Mouse (Mus musculus): Measurements from ENCODE around the gene Rpl18.
A peak's percentile ranks its signal among the peaks of the same experiment; 100 is the strongest.

The Rpl18 gene

DNA sequence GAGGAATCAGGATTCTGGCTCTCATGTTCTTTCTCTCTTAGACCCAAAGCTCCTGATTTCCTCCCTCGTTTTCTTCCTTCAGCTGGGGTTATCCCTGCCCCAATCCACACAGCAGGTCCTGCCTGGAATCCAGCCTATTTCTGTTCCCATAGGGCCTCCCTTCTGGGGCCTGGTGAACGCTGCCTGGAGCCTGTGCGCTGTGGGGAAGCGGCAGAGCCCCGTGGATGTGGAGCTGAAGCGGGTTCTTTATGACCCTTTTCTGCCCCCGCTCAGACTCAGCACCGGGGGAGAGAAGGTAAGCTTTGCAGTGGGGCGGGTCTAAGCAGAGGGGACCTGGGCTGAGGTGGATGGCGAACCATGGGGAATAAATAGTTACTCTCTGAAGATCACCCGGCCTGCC lies 14.2 kb upstream of the Rpl18 start:
- no peak for DNase-seq

DNA sequence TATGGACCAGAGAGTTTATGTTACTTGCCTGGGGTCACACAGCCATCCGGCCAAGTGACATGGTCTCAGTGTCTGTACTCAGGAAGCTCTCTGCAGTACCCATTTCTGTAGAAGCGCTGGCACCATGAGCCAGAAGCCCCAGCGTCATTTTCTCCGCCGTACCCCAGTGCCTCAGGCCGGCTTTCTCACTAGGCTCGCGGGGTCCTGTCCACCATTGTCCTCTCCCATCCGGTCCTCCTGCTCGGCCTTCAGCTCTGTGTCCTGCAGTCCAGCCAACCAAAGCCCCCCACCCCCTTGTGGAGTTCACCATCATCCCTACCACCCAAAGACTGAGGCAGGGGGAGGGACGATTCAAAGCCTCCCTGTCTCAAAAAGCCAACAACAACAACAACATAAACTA lies 13.7 kb upstream of the Rpl18 start:
- DNase-seq = no peak

DNA sequence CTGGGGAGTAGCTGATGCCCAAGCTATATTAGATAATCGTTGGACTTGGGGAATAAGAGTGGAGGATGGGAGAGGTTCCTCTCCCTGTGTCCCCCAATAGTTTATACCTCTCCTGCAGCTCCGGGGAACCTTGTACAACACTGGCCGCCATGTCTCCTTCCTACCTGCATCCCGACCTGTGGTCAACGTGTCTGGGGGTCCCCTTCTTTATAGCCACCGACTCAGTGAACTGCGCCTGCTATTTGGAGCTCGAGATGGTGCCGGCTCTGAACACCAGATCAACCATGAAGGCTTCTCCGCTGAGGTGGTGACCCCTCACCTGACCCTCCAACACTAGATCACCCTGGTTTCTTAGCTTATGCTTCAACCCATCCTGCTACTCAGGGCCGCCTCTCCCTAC lies 12.9 kb upstream of the Rpl18 start:
- DNase-seq = no peak

GRCm38 (mm10) chr7:45702809-45703520 lies 12.3 kb upstream of the Rpl18 start:
- DNase-seq = no peak

DNA sequence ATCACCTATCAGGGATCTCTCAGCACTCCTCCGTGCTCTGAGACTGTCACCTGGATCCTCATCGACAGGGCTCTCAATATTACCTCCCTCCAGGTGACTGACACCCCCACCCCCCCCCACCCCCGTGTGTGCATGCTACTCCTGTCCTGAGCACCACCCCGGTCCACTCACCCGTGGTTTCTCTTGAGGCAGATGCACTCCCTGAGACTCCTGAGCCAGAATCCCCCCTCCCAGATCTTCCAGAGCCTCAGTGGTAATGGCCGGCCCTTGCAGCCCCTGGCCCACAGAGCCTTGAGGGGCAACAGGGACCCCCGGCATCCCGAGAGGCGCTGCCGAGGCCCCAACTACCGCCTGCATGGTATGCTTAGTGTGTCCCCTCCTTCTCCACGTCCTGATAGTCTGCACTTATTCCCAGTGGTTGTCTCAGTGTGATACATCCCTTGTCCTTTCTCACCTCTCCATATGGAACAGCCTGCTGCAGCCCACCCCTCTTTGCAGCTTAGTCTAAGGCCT lies 11.7 kb upstream of the Rpl18 start:
- peak; percentile 34 for DNase-seq

DNA sequence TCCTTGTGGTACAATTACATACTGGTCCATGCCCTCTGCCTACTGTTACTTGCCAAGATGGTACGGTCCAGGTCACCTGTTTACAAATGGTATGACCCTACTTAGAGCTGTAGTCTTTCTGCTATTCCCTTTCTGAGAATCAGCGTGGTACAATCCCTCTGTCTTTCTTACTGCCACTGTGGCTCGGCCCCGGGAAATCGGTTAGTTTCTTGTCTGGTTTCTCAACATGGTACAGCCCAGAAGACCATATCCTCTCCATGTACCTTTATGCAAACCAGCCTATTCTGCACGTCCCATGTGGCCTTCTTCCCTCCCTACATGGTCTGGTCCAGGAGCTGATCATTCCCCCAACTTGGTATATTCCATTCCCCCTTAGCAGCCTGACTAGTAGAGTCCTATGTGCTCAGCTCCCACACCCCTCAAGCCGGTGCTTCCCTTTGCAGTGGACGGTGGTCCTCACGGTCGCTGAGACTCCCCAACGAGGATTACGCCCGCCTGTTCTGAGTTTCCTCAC lies 11.2 kb upstream of the Rpl18 start:
- peak; percentile 62 for DNase-seq

DNA sequence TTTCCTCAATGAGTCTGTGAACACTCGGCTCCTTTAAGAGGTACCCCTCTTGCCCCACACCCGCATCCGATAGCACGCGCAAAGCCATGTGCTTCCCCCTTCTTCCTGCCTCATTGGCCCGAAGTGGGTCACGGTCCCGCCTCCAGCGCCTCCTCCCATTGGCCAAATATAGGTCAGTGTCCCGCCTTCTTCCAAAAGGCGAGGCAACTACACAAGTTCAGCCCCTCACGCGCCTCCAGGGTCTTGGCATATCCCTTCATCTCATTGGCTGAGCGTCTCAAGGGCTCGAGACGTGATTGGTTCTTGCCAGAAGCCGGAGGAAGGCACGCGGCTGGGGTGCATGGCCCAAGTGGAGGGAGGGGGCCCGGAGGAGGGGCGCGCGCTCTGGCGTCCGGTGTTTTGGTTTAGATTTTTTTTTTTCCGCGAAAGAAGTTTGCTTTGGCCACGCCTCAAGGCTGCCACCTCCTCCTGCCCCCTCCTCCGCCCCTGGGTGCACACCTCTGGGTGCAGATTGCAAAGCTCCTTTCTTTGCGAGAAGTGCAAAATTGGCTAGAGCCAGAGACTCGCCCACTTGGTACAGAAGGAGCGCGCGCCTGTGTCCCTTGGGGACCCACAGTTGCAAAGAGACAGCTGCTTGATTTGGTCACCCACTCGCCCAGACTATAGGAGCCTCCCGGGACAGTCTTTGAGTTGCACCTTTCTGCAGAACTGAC lies 10.4 kb upstream of the Rpl18 start, which contains the start of gene Dbp:
TSS of gene Dbp (plus strand) at position 359 of the 713 bp plus-strand sequence.
- DNase-seq = peak; percentile 99

- DNase-seq = peak; percentile 65
Observed at GRCm38 (mm10) chr7:45705443-45705864, 9.8 kb upstream of the Rpl18 start.

GRCm38 (mm10) chr7:45705873-45706281 lies 9.4 kb upstream of the Rpl18 start:
- peak; percentile 66 for DNase-seq

DNA sequence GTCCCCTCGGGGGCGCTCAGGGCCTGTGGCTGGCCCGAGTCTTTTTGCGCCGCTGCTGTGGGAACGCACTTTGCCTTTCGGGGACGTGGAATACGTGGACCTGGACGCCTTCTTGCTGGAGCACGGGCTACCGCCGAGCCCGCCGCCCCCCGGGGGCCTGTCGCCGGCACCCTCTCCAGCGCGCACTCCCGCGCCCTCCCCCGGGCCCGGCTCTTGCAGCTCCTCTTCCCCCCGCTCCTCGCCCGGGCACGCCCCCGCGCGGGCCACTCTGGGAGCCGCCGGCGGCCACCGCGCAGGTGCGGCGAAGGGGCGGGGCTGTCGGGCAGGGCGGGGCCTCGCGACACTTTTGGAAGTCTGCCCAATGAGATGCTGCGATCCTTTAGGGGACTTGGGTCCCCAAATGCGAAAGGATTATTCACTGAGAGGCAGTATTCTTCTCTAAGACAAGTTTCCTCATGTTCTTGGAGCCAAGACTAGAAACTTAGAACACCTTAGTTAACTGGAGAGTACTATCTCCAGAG lies 8.5 kb upstream of the Rpl18 start:
- DNase-seq = peak; percentile 95

GRCm38 (mm10) chr7:45707375-45707967 lies 7.8 kb upstream of the Rpl18 start:
- DNase-seq = peak; percentile 91

DNA sequence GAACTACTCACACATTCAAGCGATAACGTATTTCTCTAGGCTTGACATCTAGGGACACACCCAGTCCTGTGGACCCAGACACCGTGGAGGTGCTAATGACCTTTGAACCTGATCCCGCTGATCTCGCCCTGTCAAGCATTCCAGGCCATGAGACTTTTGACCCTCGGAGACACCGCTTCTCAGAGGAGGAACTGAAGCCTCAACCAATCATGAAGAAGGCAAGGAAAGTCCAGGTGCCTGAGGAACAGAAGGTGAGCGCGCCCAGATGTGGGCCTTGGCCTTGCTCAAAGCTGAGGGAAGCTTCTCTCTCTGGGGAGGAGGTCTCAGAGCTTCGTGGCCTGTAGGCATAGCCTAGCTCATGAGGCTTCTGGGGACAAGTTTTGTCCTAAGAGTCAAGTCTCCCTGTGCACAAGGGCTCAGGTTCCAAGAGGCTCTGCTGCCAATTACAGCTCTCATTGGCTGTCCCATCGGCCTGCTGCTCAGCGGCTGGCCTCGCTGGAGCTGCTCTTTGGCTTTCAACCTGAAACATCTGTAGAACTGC lies 7.0 kb upstream of the Rpl18 start:
- DNase-seq = no peak

DNA sequence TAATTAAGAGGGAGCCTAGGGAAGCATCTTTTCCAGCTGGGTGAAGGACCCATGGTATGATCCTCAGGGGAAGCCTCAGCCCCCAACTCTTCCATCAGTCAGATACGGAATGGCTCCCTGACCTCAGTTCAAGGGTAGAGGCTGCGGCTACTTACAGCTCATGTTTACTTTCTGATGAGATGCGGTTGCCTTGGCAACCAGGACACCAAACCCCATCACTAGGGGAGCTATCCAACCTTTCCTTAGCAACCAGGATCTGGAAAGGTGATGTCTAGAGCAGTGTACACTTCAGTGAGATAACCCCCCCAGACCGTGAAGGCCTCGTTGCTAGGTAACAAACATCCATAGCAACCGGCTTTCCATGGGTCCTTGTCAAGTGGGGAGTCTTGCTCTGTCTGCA lies 6.2 kb upstream of the Rpl18 start:
- no peak for DNase-seq

- DNase-seq = no peak
Observed at GRCm38 (mm10) chr7:45709677-45710355, 5.4 kb upstream of the Rpl18 start.

GRCm38 (mm10) chr7:45710477-45711191 lies 4.6 kb upstream of the Rpl18 start:
- DNase-seq = no peak

GRCm38 (mm10) chr7:45711316-45712021 lies 3.8 kb upstream of the Rpl18 start:
- DNase-seq = no peak

GRCm38 (mm10) chr7:45712022-45712757 lies 3.1 kb upstream of the Rpl18 start:
- DNase-seq = no peak

DNA sequence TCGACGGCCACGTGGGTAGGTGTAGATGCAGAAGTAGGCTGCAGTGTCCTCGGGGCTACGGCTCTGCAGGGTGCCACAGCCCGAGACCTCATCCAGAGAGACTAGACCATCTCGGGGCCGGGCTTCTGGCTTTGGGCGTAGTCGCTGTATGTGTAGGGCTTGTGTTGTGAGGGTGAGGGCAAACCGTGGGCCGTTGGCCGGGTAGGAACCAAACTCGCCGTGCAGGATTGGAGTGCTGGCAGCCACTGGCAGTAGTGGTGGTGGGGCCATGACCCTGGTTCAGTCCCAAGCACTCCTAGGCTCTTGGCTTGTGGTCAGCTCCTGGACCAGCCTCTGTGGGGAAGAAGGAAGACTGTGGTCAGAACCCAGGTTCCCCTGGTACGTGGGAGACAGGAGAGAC lies 1.9 kb upstream of the Rpl18 start:
- no peak for DNase-seq

GRCm38 (mm10) chr7:45713881-45714520 lies 1.3 kb upstream of the Rpl18 start:
- DNase-seq = no peak

DNA sequence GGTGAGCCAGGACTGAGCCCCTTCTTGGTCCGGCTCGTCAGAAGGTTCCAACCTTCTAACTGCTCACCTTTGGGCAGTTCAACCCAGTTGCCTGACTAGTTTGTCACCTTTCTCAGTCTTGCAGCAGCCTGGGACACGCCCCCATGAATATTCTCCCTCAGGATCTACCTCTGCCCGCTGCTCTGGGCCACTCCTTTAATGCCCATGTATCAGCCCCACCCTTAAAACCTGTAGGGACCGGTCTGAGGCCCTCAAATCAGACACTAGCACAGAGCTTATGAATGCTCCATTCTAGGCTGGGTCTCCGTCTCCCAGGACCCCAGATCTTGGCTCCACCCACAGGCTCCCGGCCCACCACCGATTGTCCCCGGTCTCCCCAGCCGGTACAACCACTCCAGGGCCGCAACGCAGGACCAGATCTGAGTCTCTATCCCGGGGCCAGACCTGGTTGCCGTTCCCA lies 597 bp upstream of the Rpl18 start:
- no peak for DNase-seq

All from thymus, postnatal 14 days (tissue).